Mouse (Mus musculus): ENCODE data around the gene Fxr2. TPM values are rescaled to one million over a fixed set of nuclear protein-coding genes. Genes with fewer than 3 reads are reported as not detected.

The Fxr2 gene
- total and polyA plus RNA-seq, 2 experiments from 2014 or later = 27.2 to 84.1 TPM

DNA sequence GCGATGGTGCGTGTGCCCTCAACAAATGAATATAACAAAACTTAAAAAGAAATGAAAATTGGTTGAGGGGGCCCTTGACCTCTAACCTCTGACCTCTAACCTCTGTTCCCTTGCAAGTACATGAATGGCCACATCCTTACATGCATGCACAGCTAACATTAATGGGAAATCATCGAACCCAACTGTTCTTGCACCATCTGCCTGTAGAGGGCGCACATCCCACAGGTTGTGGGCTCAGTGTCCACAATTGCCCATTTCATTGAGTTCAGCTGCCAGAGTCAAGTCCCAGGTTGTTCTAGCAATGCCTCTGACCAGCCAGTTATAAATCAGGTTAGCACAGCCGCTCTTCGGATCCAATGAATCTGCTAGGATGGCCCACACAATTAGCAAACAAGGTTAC, 4.5 kb upstream of the Fxr2 start:
- DNase-seq (ENCODE audit: low spot score) = peak; percentile 80
- no peaks in the 10 kb centered on the region for H3K27me3 ChIP-seq (ENCODE audit: insufficient read depth, low read length)
- H3K9me3 ChIP-seq (ENCODE audit: low read length) = no peaks in the 10 kb centered on the region
- H3K4me2 ChIP-seq (ENCODE audit: low read depth, low read length, poor library complexity, severe bottlenecking) = no peak overlapping the region
- H3K4me3 ChIP-seq (ENCODE audit: low read depth, low read length) = no peak overlapping the region
- H3K4me1 ChIP-seq (ENCODE audit: insufficient read depth, low read length) = no peaks in the 10 kb centered on the region
- H3K36me3 ChIP-seq (ENCODE audit: insufficient read depth, low read length) = no peaks in the 10 kb centered on the region
- no peak overlapping the region for H3K27ac ChIP-seq (ENCODE audit: low read depth, low read length)
- 39% methylated on average over 6 of the region's 6 CpGs for WGBS
- H3K9ac ChIP-seq (replicated peaks; ENCODE audit: low read length, poor library complexity, severe bottlenecking) = no peak overlapping the region
- no peak for ATAC-seq (ENCODE audit: low FRiP score)
- TF ChIP-seq CTCF (IDR thresholded peaks at IDR 0.05) = peak; percentile 93

- DNase-seq (ENCODE audit: low spot score) (no peak), ATAC-seq (ENCODE audit: low FRiP score) (no peak)
- no peak overlapping the region for H3K9ac ChIP-seq (replicated peaks; ENCODE audit: low read length, poor library complexity, severe bottlenecking)
- no peaks in the 10 kb centered on the region for H3K4me1 ChIP-seq (ENCODE audit: insufficient read depth, low read length)
- H3K4me3 ChIP-seq (ENCODE audit: low read depth, low read length) = no peak overlapping the region
- no peak overlapping the region for H3K4me2 ChIP-seq (ENCODE audit: low read depth, low read length, poor library complexity, severe bottlenecking)
- H3K36me3 ChIP-seq (ENCODE audit: insufficient read depth, low read length) = no peaks in the 10 kb centered on the region
- 79% methylated on average over 1 of the region's 1 CpGs for WGBS
- H3K27me3 ChIP-seq (ENCODE audit: insufficient read depth, low read length) = no peaks in the 10 kb centered on the region
- TF ChIP-seq CTCF (IDR thresholded peaks at IDR 0.05) = peak; percentile 64
- H3K9me3 ChIP-seq (ENCODE audit: low read length) = no peaks in the 10 kb centered on the region
- H3K27ac ChIP-seq (ENCODE audit: low read depth, low read length) = no peak overlapping the region
These were observed 3.0 kb upstream of the Fxr2 start for GRCm38 (mm10) chr11:69629802-69630201.

- peak overlapping the region; percentile 94 for H3K4me3 ChIP-seq (ENCODE audit: low read depth, low read length)
- H3K9me3 ChIP-seq (ENCODE audit: low read length) = no peaks in the 10 kb centered on the region
- no peaks in the 10 kb centered on the region for H3K27me3 ChIP-seq (ENCODE audit: insufficient read depth, low read length)
- peak overlapping the region; percentile 89 for H3K27ac ChIP-seq (ENCODE audit: low read depth, low read length)
- DNase-seq (ENCODE audit: low spot score) (peak; percentile 28), ATAC-seq (ENCODE audit: low FRiP score) (peak; percentile 35)
- peak overlapping the region; percentile 55 for H3K4me2 ChIP-seq (ENCODE audit: low read depth, low read length, poor library complexity, severe bottlenecking)
- no peaks in the 10 kb centered on the region for H3K36me3 ChIP-seq (ENCODE audit: insufficient read depth, low read length)
- WGBS = under 1% methylated on average over 30 of the region's 50 CpGs
- peak overlapping the region; percentile 98 for H3K9ac ChIP-seq (replicated peaks; ENCODE audit: low read length, poor library complexity, severe bottlenecking)
- no peaks in the 10 kb centered on the region for H3K4me1 ChIP-seq (ENCODE audit: insufficient read depth, low read length)
- TF ChIP-seq CTCF (IDR thresholded peaks at IDR 0.05) = no peak
These were observed 507 bp downstream of the Fxr2 start for GRCm38 (mm10) chr11:69633128-69633866.

DNA sequence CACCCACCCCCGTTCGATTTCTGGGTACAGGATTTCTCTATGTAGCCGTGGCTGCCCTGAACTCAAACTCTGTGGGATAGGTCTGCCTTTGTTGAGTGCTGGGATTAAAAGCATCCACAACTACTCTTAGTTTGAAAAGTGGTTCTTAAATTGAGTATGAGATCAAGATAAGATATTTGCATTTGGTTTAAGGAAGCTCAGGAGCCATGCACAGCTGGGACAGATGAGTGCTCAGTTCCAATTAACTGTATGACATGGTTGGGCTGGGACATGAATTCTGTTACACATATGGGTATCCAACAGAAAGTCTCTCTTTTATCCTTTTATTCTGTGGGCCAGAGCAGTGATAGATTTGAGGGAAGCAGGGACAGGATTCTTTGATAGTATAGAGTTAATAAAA, 2.7 kb downstream of the Fxr2 start:
- Histone ChIP-seq H3K27me3 (ENCODE audit: insufficient read depth, low read length) (no peaks in the 10 kb centered on the region), H3K4me2 (ENCODE audit: low read depth, low read length, poor library complexity, severe bottlenecking) (no peak overlapping the region), H3K4me3 (ENCODE audit: low read depth, low read length) (no peak overlapping the region), H3K27ac (ENCODE audit: low read depth, low read length) (no peak overlapping the region), H3K9me3 (ENCODE audit: low read length) (no peaks in the 10 kb centered on the region), H3K4me1 (ENCODE audit: insufficient read depth, low read length) (no peaks in the 10 kb centered on the region), H3K36me3 (ENCODE audit: insufficient read depth, low read length) (peaks cover 10% of the 10 kb centered on the region), H3K9ac (replicated peaks; ENCODE audit: low read length, poor library complexity, severe bottlenecking) (no peak overlapping the region)
- DNase-seq (ENCODE audit: low spot score) (no peak), ATAC-seq (ENCODE audit: low FRiP score) (no peak)
- 84% methylated on average over 3 of the region's 3 CpGs for WGBS
- TF ChIP-seq CTCF (IDR thresholded peaks at IDR 0.05) = no peak

DNA sequence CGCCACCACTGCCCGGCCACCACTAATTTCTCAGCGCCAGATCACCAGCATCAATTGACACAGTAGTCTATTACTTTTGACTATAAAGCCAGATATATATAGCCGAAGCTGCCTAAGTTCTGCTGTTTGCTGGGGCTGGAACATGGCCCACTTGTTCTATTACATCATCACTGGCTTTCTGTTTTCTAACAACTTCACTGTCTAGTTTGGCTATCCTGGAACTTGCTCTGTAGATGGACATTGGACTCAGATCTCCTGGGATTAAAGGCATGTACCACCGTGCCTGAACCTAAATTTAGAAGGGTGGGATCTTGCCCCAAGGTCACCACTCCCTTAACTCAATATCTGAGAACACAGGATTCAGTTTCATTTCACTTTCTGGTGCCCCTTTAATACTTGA, 13.1 kb downstream of the Fxr2 start:
- no peak for DNase-seq (ENCODE audit: low spot score)
- ATAC-seq (ENCODE audit: low FRiP score) = no peak
- Histone ChIP-seq H3K27ac (ENCODE audit: low read depth, low read length) (no peak overlapping the region), H3K4me3 (ENCODE audit: low read depth, low read length) (no peak overlapping the region), H3K9me3 (ENCODE audit: low read length) (no peaks in the 10 kb centered on the region), H3K27me3 (ENCODE audit: insufficient read depth, low read length) (no peaks in the 10 kb centered on the region), H3K4me1 (ENCODE audit: insufficient read depth, low read length) (no peaks in the 10 kb centered on the region), H3K4me2 (ENCODE audit: low read depth, low read length, poor library complexity, severe bottlenecking) (no peak overlapping the region), H3K9ac (replicated peaks; ENCODE audit: low read length, poor library complexity, severe bottlenecking) (no peak overlapping the region), H3K36me3 (ENCODE audit: insufficient read depth, low read length) (peaks cover 75% of the 10 kb centered on the region)
- no peak for TF ChIP-seq CTCF (IDR thresholded peaks at IDR 0.05)
- 92% methylated on average over 5 of the region's 5 CpGs for WGBS

DNA sequence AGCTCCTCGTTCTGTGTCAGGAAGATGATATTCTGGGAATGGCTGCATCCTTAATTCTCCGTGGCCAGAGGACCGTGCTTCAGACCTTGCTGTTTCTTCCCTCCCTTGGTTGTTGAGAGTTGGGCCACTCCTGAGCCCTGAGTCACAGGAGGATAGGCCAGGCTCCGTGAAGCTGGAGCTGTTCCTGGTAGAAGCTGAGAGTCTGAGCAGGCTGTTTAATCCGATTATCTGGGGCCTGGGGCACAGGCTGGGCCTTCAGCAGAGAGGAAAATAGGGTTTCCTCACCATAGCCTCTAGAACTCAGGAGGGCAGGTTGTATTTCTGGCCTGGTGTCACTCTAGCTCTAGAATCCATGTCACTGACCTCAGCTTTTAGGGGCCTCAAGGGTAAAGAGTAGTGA, 20.6 kb downstream of the Fxr2 start:
- Histone ChIP-seq H3K36me3 (ENCODE audit: insufficient read depth, low read length) (peaks cover 56% of the 10 kb centered on the region), H3K9ac (replicated peaks; ENCODE audit: low read length, poor library complexity, severe bottlenecking) (no peak overlapping the region; the same call in 1 of the 2 replicates), H3K4me3 (ENCODE audit: low read depth, low read length) (no peak overlapping the region), H3K4me1 (ENCODE audit: insufficient read depth, low read length) (0 out of 2 replicates have a peak, but pooled peaks cover 4% of the 10 kb centered on the region), H3K9me3 (ENCODE audit: low read length) (no peaks in the 10 kb centered on the region), H3K27ac (ENCODE audit: low read depth, low read length) (no peak overlapping the region), H3K4me2 (ENCODE audit: low read depth, low read length, poor library complexity, severe bottlenecking) (no peak overlapping the region), H3K27me3 (ENCODE audit: insufficient read depth, low read length) (no peaks in the 10 kb centered on the region)
- WGBS = 43% methylated on average over 5 of the region's 5 CpGs
- no peak for DNase-seq (ENCODE audit: low spot score)
- TF ChIP-seq CTCF (IDR thresholded peaks at IDR 0.05) = no peak
- ATAC-seq (ENCODE audit: low FRiP score) = no peak

Data from midbrain, postnatal 0 days (tissue).